Mouse (Mus musculus) heart, adult 8-10 months (tissue): ENCODE data around the gene Bmp7. TPM values are rescaled to one million over a fixed set of nuclear protein-coding genes. Genes with fewer than 3 reads are reported as not detected.
A peak's percentile ranks its signal among the peaks of the same experiment; 100 is the strongest.

ENCODE experiments used
- DNase-seq: peaks from one replicate; pipeline ENCODE4 v3.0.0; 2022; ENCODE audit warnings: low spot score
- total RNA-seq, 4 experiments: library from RNA; stranded (reverse); gene quantifications; 2 replicates each; pipeline ENCODE4 v1.2.4; 2022

Bmp7 gene
- 1 to 10 TPM in 1 of 4 experiments, under 1 TPM in 3; 0.59 to 1.4 (median 0.74) TPM for total RNA-seq

- DNase-seq, result no peak
Measured at GRCm38 (mm10) chr2:172940003-172940798, at the start of gene Bmp7. Gene Bmp7 (minus strand): TSS chr2:172940321.

- DNase-seq, result no peak
Measured at GRCm38 (mm10) chr2:172982776-172983561, 42.8 kb upstream of the Bmp7 start.

- DNase-seq, result no peak
Measured at GRCm38 (mm10) chr2:172979666-172980345, 39.7 kb upstream of the Bmp7 start.

GRCm38 (mm10) chr2:172978131-172978633 is 38.1 kb upstream of the Bmp7 start:
- DNase-seq, result no peak

- no peak for DNase-seq
Measured at GRCm38 (mm10) chr2:172977409-172978130, 37.4 kb upstream of the Bmp7 start, which contains the start of gene Spo11. Gene Spo11 (plus strand): TSS chr2:172977700.

GRCm38 (mm10) chr2:172976661-172977238 is 36.6 kb upstream of the Bmp7 start:
- no peak for DNase-seq

GRCm38 (mm10) chr2:172975159-172975558 is 35.0 kb upstream of the Bmp7 start:
- peak; percentile 19 for DNase-seq

GRCm38 (mm10) chr2:172974701-172975100 is 34.6 kb upstream of the Bmp7 start:
- no peak for DNase-seq

GRCm38 (mm10) chr2:172973806-172974565 is 33.9 kb upstream of the Bmp7 start:
- DNase-seq, result no peak

GRCm38 (mm10) chr2:172971865-172972264 is 31.7 kb upstream of the Bmp7 start:
- DNase-seq, result no peak

GRCm38 (mm10) chr2:172966480-172966879 is 26.4 kb upstream of the Bmp7 start:
- DNase-seq, result no peak

- DNase-seq, result no peak
Measured at GRCm38 (mm10) chr2:172965249-172965648, 25.1 kb upstream of the Bmp7 start.

- DNase-seq, result no peak
Measured at GRCm38 (mm10) chr2:172961211-172961610, 21.1 kb upstream of the Bmp7 start.

GRCm38 (mm10) chr2:172960350-172960749 is 20.2 kb upstream of the Bmp7 start:
- DNase-seq, result no peak

GRCm38 (mm10) chr2:172959006-172959768 is 19.1 kb upstream of the Bmp7 start:
- DNase-seq, result no peak

- no peak for DNase-seq
Measured at GRCm38 (mm10) chr2:172958579-172958978, 18.5 kb upstream of the Bmp7 start.

GRCm38 (mm10) chr2:172951976-172952375 is 11.9 kb upstream of the Bmp7 start:
- DNase-seq, result no peak

- no peak for DNase-seq
Measured at GRCm38 (mm10) chr2:172950722-172951121, 10.6 kb upstream of the Bmp7 start.

GRCm38 (mm10) chr2:172950119-172950676 is 10.1 kb upstream of the Bmp7 start:
- DNase-seq, result no peak
